Mouse (Mus musculus): ENCODE measurements around the gene Prkx. TPM values are rescaled to one million over a fixed set of nuclear protein-coding genes. Genes with fewer than 3 reads are reported as not detected.

The Prkx gene
- polyA plus RNA-seq (2015; fragmentation: Nextera tagmentation; extraction: Ambion mirVana), result 3.6 and 4.5 TPM in 2 replicates

DNA sequence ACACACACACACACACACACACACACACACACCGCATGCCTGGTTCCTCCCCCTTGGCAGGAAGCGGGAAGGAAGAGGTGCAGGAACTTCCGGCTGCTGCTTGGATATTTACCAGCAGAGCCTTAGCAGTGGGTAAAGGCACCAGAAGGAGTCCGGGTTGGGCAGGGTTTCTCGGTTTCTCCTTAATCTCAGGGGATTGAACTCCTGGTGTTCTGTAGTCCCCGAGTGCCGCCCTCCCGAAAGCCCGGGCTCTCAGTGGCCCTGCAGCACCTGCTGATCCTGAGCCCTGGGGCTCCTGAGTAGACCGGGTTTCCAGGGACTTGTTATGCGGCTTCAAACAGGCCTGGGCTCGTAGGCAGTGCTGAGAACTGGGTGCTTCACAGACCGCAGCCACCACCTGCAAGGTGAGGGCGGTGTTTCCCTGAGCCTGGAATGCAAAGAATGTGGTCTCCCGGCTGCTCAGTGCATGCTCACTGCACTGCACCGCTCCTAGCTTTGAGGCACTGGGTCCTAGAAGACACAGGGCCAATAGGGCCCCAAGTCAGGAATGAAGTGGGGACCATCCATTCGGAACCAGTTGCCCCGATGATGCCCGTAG is at the start of gene Prkx:
Gene Prkx, minus strand, starts transcription at position 41 of the 598 bp plus-strand sequence.

Other genes with a start within 250 kb of the Prkx start
- not detected in 2 replicates for gene Pbsn, start 57.3 kb upstream of the Prkx start, polyA plus RNA-seq (2015; fragmentation: Nextera tagmentation; extraction: Ambion mirVana)
- not detected in 2 replicates for gene Gm14744, start 68.5 kb upstream of the Prkx start, polyA plus RNA-seq (2015; fragmentation: Nextera tagmentation; extraction: Ambion mirVana)
- not detected in 2 replicates for gene 5430402E10Rik, start 128.8 kb upstream of the Prkx start, polyA plus RNA-seq (2015; fragmentation: Nextera tagmentation; extraction: Ambion mirVana)

All from skeletal muscle tissue, postnatal 0 days (tissue).